Mouse (Mus musculus) heart, postnatal 25 days (tissue): ENCODE results near the gene Lsr. TPM values are rescaled to one million over a fixed set of nuclear protein-coding genes. Genes with fewer than 3 reads are reported as not detected.
"Not testable (repeated sequence)": the region's sequence is repeated elsewhere in the genome, so short reads cannot be mapped to it uniquely, and the experiment has no call there.

Experiments used
- DNase-seq: peaks from one replicate; pipeline ENCODE4 v3.0.0; 2022; ENCODE audit warnings: low spot score
- intact Hi-C: fragments of 180-260 bp; cut with DNase I; formaldehyde crosslinking; loops from one replicate; pipeline ENCODE4 v1.15.1; 2025
- total RNA-seq, 2 experiments: library from RNA; stranded (reverse); gene quantifications; 2 replicates each; pipeline ENCODE4 v1.2.3; 2021

Lsr gene
- total RNA-seq, 2 experiments from 2014 or later, result 4.3 to 5.6 TPM

- intact Hi-C loops, result no loop called here
- DNase-seq, result no peak
Measured at GRCm38 (mm10) chr7:30966657-30967056, 6.6 kb downstream of the Lsr start.

- DNase-seq, result no peak
- intact Hi-C loops, result no loop called here
Measured at GRCm38 (mm10) chr7:30965677-30966076, 7.6 kb downstream of the Lsr start.

DNA sequence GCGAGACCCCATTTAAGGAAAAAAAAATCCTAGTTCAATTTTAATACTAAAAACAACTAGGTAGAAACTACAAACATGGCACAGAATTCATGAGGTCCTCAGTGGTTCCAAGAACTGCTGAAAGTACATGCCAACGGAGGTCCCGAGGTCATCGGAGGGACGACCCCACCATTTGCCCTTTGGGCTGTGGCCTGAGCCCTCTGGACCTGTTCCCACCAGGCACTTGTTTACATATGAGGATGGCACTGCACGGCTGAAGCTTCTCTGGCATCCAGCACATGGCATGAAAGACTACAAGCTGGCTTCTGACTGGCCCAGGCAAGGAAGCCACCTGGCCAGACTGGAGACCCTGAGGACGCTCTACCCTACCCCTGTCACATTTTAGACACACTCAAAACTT is 8.9 kb downstream of the Lsr start:
- no peak for DNase-seq
- intact Hi-C loops, result no loop called here

- intact Hi-C loops, result no loop called here
- DNase-seq, result no peak
Measured at GRCm38 (mm10) chr7:30962862-30963261, 10.4 kb downstream of the Lsr start.

GRCm38 (mm10) chr7:30959786-30960349 is 13.4 kb downstream of the Lsr start:
- no peak for DNase-seq
- intact Hi-C loops, result loop anchor here (10.0 kb wide), 1 partner anchor 375 kb away; the partner anchor contains the start of gene Kmt2b

- DNase-seq, result no peak
- intact Hi-C loops, result loop anchor here (10.0 kb wide), 1 partner anchor 374 kb away; the partner anchor contains the start of gene Kmt2b
Measured at GRCm38 (mm10) chr7:30958866-30959487, 14.3 kb downstream of the Lsr start.

- intact Hi-C loops, result loop anchor here (10.0 kb wide), 1 partner anchor 373 kb away; the partner anchor contains the start of gene Kmt2b
- DNase-seq, result no peak
Measured at GRCm38 (mm10) chr7:30958109-30958865, 15.0 kb downstream of the Lsr start.

- intact Hi-C loops, result loop anchor here (10.0 kb wide), 1 partner anchor 373 kb away; the partner anchor contains the start of gene Kmt2b
- peak; percentile 91 for DNase-seq
Measured at GRCm38 (mm10) chr7:30957367-30957783, 15.9 kb downstream of the Lsr start.

- intact Hi-C loops, result loop anchor here (10.0 kb wide), 1 partner anchor 372 kb away; the partner anchor contains the start of gene Kmt2b
Measured at GRCm38 (mm10) chr7:30956756-30957366, 16.4 kb downstream of the Lsr start, which contains the start of gene Usf2. Gene Usf2, minus strand, starts transcription at chr7:30956803.

DNA sequence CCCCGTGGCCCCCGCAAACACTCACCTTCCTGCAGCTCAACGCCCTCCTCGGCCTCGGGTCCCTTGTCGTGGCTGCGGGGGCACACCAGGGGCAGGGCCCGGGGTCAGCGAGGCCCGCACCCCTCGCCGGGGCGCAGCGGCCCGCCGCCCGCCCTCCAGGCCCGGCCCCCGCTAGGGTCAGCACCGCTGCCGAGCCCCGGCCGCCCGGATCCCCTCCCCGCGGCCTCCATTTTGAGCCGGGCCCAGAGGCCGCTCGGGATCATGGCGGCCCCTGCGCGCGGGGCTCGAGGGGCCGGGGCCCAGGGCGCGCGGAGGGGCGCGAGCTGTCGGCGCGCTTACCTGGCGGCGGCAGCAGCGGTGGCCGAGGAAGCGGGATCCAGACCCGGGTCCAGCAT is 16.9 kb downstream of the Lsr start:
- intact Hi-C loops, result loop anchor here (10.0 kb wide), 1 partner anchor 372 kb away; the partner anchor contains the start of gene Kmt2b
- DNase-seq, result peak; percentile 31

More at GRCm38 (mm10) chr7:30956756-30957366, 16.4 kb downstream of the Lsr start, which contains the start of gene Usf2:
- DNase-seq, result peak; percentile 66

DNA sequence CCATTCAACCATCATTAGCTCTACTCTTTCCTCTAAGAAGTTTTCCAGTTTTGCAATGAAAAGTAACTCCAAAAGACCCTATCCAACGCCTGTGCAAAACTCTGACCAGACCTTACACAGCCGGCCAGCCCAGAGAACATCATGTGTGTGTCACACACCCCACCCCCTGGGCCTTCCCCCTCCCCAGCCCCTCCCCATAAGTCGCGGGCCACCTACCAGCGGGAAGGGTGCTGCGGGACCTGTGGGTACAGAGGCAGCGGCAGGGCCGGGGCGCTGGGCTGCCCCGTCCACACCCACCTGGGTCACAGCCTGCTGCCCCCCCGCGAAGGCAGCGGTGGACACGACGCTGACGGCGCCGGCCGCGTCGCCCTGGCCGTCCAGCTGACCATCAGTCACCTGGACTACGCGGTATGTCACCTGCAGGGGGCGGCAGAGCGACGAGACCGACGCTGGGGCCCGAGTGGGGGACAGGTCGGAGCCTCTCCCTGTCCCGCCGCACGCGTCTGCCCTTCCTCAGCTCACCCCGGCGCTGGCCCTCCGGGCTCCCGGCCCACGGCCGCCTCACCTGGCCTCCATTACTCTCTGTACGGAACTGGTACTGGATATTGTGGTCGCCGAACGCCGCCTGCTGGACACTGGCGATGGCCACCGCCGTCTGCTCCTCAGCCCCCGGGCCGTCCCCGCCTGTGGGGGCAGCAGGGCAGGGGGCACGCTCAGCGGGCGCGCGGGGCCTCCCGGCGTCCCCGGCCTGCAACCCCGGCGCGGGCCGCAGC is 17.5 kb downstream of the Lsr start:
- peak; percentile 78 for DNase-seq
- intact Hi-C loops, result loop anchor here (10.0 kb wide), 1 partner anchor 371 kb away; the partner anchor contains the start of gene Kmt2b

DNA sequence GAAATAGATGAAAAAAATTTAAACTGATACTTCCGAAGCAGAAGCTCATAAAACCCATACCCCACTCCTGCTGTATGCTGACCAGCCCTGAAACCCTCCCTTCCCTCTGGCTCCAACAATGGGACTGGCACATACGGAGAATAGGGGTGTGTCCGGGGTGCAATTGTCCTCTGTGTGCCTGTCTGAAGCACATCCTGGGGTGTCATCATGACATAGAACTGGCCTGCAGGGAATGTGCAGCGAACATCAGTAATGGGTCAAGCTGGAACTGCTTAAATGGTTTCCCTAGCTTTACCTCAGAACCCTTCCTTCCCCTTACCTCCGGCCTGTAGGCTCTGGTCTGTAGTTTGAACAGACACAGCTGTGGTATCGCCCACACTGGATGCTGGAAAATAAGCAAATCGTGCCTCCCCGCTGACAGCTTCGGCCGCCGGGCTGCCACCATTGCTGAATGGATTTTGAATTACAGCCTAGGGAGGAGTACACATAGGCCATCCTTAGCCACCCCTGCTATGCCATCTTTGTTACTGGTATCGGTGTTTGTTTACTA is 18.2 kb downstream of the Lsr start:
- intact Hi-C loops, result loop anchor here (10.0 kb wide), 1 partner anchor 370 kb away; the partner anchor contains the start of gene Kmt2b
- DNase-seq, result no peak

DNA sequence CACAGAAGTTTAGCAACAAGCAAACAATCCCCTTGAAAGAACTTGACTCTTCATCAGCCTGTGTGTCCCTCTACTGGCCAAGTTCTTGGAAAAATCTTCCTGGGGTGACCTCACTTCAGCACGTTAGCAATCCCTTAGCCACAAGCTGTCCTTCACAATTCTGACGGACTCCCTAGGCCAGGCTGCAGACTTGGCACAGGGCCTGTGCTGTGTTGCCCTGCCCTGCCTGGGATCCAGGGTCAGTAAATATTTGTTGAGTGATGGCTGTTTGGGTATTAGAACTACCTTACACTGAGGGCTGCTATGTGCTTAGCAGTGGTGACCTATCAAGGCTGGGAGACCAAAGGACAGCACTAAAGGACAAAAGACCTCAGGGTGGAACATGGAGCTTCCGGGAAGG is 19.2 kb downstream of the Lsr start:
- no peak for DNase-seq
- intact Hi-C loops, result loop anchor here (10.0 kb wide), 1 partner anchor 369 kb away; the partner anchor contains the start of gene Kmt2b

- intact Hi-C loops, result loop anchor here (10.0 kb wide), 1 partner anchor 369 kb away; the partner anchor contains the start of gene Kmt2b
- no peak for DNase-seq
Measured at GRCm38 (mm10) chr7:30953459-30953858, 19.8 kb downstream of the Lsr start.

DNA sequence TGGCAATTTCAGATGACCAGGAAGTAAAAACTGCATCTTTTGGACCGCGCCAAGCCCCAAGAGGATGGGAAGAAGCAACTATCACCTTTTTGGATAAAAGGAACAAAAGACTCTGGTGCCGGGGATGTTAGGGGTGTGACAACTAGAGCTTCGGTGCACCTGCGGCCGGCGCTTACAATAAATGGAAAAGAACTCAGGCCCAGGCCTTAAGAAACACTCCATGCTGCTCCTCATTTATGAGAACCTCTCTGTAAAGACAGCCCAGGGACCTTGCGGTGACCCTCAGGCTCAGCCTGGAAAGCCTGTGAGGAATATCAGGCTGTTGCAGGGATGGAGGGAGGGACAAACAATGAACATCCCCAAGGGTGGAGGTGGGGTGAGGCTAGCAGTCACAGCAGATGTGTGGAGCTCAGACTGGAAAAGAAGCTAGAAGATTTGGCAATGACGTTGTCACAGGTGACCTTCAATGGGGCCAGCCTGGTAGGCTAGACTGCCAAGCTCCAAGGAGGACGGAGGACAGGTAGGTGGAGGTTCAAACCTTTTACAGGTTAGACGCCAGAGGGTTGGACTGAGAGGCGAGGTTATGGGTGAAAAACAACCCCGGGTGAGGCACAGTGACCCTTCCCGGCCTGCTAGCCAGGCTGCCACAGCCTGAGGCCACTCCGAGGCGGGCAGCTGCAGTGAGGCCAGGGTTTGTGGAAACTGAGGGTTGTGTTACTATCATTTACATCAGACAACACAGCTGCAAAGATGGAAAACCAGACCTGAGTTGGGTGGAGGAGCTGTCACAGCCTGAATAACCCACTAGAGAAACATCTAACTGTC is 20.6 kb downstream of the Lsr start:
- DNase-seq, result no peak
- intact Hi-C loops, result loop anchor here (10.0 kb wide), 1 partner anchor 368 kb away; the partner anchor contains the start of gene Kmt2b

DNA sequence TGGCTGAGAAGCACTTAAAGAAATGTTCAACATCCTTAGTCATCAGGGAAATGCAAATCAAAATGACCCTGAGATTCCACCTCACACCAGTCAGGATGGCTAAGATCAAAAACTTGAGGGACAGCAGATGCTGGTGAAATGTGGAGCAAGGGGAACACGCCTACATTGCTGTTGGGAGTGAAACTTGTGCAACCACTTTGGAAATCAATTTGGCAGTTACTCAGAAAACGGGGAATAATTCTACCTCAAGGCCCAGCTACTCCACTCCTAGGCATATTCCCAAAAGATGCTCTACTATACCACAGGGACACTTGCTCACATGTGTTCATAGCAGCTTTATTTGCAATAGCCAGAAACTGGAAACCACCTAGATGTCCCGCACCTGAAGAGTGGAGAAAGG is 23.4 kb downstream of the Lsr start:
- intact Hi-C loops, result loop anchor here (10.0 kb wide), 1 partner anchor 365 kb away; the partner anchor contains the start of gene Kmt2b
- DNase-seq, result not testable (repeated sequence)

- DNase-seq, result no peak
- intact Hi-C loops, result no loop called here
Measured at GRCm38 (mm10) chr7:30945876-30946275, 27.4 kb downstream of the Lsr start.

GRCm38 (mm10) chr7:30945466-30945865 is 27.8 kb downstream of the Lsr start:
- intact Hi-C loops, DNase-seq: not testable (repeated sequence)
